Mouse (Mus musculus) heart, adult 8-10 months (tissue): Measurements from ENCODE around the gene Depdc7. TPM values are rescaled to one million over a fixed set of nuclear protein-coding genes. Genes with fewer than 3 reads are reported as not detected.

ENCODE experiments used
- DNase-seq: peaks from one replicate; pipeline ENCODE4 v3.0.0; 2022; ENCODE audit warnings: low spot score
- total RNA-seq, 4 experiments: library from RNA; stranded (reverse); gene quantifications; 2 replicates each; pipeline ENCODE4 v1.2.4; 2022

The Depdc7 gene
- 1 to 10 TPM in 3 of 4 experiments, under 1 TPM in 1; 0.57 to 1.8 (median 1.2) TPM for total RNA-seq

DNA sequence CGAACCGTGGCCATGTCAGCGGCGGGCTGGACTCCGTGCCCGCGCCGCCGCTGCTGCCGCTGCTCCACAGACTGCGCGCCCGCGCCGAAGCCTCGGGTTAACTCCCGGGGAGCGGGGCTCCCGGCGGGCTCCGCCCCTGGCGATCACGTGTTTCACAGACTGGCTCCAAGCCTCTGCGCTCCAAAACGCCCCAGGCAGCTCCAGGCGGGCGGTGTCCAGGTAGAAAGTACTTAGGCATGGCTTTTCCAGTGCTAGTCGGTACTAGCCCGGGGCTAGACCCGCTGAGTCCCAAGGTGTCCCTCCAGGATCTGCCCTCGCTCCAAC is at the start of gene Depdc7:
Gene Depdc7 (minus strand): TSS at position 138 of the 324 bp plus-strand sequence.
- peak; percentile 88 for DNase-seq

DNA sequence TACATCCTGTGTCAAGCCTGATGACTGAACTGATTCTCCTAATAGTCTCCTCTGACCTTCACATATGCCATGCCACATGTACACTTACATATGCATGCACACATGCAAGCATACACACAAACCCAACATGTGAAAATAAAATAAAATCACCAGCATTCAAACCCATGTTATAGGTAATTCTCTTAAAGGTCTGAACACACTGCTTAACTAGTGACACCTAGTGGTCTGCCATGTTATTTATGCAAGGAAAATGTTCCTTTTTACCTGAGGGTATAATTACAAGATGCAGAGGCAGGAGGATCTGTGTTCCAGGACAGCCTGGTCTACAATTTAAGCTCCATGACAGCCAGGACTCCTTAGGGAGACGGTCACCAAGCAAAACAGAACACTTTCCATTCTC is 32.1 kb upstream of the Depdc7 start:
- peak; percentile 13 for DNase-seq

DNA sequence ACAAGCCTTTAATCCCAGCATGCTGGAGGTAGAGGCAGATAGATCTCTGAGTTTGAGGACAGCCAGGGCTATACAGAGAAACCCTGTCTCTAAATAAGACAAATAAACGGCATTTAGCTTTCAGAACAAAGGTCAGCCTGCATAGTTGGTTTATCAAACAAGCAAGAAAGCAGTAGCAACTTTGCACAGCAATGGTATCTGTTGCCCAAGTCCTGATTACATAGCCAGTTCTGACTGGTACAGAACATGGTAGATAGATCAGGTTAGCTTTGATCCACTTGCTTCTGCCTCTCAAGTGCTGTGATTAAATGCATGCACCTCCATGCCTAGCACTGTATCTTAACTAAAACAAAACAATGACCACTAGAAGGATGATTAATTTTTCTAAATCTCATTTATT is 26.0 kb upstream of the Depdc7 start:
- DNase-seq: no peak

DNA sequence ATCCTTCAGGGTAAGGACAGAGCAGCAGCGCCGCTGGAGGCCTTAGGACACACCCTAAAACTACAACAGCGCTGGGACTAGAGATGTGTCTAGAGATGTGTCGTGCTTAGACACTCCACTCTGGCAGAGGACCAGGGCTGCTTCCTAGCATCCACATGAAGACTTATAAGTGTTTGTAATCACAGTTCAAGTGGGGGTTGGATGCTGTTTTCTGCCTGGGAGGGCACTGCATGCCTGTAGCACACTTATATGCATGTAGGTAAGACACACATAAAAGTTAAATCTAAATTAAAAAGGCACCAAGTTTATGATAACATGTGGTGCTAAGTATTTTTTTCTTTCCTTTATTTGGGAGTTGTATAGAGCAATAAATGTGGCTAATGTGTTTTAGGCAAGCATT is 21.3 kb upstream of the Depdc7 start:
- DNase-seq: no peak

DNA sequence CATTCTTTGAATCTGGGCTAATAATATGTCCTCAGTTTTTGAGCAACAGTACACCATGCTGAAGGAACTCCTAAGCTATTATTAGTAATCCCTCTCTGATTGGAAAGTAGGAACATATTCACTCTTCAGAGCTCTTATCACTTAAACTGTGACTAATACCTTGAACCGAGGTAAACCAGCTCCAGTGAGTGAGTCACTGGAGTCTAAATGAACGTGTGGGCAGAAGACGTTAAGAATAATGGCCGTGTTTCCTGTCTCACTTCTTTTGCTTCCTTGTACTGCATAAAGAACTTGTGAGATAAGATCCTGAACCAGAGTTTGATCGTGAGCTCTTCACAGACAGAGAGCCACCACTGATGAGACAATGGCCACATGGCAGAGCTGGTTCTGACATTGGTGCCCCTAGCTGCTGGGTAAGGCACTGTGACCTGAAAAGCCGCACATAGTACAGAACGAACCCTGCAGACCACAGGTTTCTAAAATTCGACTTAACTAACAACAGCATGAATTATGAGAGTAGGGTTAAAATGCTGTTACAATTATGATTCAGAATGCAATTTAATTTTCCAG is 20.5 kb upstream of the Depdc7 start:
- no peak for DNase-seq

DNA sequence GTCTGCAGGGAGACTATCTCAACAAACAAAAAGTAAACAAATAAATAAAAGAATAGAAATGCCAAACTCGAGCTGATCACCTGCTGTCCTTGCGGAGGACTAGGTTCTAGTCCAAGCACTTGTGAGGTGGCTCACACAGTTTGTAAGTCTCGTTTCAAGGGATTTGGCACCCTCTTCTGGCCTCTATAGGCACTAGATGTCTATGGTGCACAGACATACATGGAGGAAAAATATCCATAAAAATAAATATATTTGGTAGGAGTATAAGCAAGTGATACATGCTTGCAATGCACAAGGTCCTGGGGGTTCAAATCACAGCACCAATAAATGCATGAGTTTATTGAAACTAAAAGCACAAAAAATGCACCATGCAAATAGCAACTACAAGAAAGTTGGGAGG is 7.9 kb upstream of the Depdc7 start:
- DNase-seq: no peak

DNA sequence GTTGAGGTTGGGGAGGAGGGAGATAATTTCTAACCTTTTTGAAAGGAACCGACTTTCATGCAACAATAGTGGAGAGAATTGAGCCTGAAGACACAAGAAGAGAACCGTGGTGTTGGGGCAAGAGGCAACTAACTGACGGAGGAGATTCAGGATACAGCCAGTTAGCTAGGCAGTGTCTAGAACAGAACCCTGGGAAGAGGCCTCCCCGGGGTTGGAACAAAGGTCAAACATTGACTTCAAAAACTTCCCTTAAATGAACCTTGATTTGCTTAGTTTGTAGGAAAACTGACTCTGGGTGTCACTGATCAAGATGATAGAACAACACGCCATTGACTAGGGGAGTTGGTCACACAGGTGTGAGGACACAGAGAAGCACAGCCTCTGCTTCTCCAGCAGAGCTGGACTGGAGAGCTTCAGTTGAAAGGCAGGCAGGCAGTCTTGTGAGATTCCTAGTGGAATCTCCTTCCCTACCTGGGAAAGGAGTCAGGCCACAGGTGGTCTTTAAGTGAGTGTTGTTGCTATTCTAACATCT is 6.0 kb upstream of the Depdc7 start:
- DNase-seq: no peak

DNA sequence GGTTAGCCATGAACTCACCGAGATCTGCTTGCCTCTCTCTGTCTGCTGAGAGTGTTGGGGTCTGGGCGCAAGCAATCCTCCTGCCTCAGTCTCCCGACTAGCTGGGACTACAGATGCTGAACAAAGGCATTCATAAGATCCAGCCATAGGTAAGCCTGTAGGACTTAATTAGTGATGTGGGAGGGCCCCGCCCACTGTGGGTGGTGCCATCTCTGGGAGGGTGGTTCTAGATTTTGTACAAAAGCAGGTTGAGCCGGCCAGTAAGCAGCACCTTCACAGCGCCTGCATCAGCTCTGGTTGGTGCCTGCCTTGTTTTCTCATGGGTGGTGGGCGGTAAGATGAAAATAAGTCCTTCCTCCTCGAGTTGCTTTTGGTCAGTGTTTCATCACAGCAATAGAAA is 3.6 kb upstream of the Depdc7 start:
- DNase-seq: no peak

DNA sequence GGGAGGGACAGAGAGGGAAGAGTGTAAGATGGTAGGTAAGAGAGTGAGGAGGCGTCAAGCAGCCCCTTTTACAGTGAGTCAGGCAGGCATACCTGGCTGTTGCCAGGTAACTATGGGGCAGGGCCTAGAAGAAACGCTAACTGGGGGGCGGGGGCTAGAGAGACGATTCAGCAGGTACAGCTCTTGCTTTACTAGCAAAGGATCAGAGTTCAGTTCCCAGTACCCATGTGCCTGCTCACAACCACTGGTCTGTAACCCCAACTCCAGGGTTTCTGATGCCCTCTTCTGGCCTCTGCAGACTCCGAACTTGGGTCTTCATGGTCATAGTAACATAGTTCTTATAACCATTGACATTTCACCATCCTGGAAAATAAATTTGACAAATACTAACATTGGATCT is 1.3 kb upstream of the Depdc7 start:
- no peak for DNase-seq

DNA sequence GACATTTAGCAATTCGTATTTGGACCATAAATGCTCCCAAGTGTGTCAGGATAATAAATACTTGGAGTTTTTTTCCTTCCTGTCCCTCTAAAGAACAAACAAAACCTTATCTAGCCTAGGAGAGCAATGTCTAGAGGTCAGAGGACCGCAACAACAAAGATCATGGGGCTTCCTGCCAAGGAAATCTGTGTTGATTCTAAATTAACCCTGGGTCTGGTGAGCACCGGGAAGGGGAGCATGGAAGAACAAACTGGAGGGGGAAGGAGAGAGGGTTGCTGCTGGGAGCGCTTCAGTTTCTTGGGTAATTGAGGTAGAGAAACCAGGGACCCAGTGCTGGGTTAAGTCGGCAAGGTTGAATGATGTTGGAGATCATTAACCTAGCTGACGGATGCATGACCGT is 482 bp upstream of the Depdc7 start:
- peak; percentile 9 for DNase-seq

DNA sequence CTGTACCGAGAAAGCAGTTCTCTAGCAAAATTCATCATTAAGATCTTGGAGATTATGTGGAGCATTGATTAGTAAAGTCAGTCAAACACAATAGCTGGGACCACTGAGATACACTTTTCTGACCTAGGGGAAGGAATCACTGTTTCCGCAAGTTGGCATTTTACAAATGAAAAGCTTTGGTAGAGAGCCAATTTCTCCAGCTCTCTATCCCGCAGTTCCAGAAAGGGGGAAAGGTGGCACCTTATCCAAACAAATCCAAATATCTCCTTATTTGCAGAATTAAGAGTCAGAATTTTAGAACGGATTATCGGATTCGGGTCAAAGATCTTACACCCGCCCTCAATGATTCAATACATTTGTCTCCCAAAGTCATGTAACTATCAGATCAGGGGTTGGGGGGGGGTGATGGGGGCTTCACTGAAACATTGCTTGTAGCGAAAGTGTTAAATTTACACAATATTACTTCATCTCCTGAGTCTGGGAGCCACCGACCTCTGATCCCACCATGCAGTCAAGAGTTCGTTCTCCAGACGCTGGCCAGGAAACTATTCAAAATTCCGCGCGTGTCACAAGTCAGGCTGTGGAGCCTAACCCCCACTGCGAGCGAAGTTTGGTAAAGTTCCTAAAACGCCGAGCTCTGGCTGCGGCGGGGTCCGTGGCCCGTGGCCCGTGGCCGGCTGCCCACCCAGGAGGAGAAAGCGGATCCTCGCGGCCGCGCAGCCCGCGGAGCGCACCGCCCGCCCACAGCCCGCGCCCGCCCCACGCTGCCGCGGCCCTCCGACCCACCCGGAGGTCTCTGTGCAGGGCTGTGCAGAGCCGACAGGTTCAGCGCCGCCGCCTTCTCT is 560 bp downstream of the Depdc7 start:
- DNase-seq: no peak

DNA sequence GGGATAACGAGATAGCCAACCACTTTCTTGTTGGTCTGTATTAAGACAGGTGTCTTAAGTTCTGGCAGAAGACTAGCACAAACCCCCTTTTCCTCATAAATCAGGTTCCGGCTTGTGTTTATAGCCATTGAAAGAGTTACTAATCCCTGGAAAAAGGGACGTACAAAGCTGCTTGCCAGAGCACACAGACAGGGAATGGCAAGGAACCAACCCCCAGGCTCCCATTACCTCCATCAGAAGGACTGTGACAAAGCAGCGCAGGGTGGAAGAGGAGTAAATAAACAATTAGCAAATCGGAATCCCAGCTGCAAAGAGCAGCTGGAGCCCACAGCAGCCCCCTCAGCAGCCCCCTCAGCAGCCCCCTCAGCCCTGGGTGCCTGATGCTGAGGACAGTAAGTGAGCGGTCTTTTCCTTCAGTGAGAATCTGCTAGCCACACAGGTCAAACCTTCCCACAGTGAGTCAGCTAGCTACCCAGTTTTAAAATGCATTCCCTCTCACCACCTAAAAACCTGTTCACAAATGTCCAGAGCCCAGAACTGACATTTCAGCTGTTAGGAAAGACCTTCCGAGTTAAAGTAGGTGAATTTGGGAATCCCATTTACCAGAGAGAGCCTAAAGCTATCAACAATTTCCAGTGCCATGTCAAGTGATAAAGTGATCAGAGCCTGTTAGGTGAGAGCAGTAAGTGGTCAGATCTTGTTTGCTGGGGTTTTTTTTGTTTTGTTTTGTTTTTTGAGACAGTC is 1.5 kb downstream of the Depdc7 start:
- DNase-seq: no peak

DNA sequence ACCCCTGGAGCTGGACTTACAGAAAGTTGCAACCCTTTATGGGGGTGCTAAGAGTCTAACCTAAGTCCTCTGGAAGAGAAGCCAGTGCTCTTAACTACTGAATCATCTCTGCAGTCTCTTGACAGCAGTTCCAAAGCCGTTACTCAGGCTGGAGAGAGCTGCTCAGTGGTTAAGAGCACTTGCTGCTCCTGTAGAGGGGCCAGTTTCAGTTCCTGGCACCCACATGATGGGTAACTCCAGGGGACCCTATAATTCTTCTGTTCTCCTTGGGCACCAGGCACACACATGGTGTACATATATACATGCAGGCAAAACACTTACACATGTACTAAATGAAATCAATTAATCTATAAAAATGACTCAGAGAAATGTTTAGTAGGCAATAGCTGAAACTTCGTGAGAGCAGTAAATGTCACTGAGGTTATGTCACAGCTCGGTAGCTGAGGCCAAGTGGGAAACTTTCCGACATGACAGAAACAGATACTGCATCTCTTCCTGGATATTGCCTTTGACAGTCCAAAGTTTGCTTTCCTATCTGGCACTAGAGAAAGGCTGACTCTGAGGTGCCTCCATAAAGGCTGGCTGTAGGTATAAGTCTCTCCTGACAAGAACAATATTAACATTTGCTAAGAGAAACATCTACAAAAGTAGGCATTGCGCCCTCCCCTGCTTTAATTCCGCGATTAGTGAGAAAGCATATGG is 2.3 kb downstream of the Depdc7 start:
- no peak for DNase-seq

DNA sequence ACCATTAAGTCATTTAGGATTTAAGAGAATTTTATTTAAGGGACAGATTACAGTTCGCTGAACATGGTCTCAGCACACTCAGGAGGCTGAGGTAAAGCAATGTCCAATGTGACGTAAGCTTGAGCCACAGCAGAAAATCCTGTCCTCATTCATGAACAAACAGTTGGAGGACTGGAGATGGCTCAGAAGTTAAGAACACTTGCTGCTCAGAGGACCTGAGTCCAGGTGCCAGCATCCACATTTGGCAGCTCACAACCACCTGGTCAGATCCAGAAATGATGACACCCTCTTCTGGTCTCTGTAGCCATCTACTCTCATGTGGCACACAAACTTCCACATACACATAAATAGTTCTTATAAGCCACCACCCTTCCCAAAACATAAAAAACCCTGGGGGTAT is 3.0 kb downstream of the Depdc7 start:
- DNase-seq: no peak

DNA sequence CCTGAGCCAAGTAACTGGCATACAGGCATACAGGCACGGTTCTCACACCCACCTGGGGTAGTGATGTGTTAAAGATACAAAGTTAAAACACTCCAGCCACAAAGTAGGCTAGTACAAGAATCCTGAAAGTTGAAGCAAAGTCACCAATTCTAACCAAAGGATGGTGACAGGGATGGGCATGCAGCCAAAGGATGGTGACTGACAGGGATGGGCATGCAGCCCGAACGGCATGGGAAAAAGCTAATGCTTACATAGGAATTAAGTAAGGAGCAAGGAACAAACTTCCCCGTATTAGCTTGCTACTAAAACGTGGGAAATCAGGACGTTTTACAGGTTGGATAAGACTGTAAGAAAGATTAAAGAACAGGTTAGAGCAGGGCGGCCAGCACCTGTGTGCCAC is 6.4 kb downstream of the Depdc7 start:
- no peak for DNase-seq

DNA sequence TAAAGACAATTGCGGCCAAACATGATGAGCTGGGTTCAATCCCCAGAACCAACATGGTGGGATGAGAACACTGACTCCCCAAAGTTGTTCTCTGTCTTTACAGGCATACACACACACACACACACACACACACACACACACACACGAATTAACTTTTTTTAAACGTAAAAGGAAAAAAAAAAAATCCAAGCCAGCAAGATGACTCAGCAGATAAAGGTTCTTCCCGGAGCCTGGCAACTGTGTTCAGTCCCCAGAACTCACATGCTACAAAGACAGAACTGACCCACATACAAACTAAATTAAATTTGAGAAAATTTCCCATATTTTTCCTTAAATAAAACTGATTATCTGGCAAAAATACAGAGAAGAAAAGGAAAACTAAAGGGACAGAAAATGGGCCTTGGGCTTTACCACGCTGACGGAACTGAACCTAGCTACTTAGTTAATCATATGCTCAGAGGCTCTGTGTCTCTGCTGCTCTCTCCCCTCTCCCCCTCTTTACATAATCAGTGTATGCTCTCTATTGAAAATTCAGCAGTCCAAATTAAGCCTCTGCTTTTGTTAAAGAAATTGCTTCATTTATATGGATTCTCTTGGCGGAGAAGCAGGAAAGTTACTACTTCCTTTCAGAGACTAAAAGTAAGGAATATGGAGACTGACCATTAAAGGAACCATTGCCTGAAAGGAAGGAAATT is 10.0 kb downstream of the Depdc7 start:
- no peak for DNase-seq

DNA sequence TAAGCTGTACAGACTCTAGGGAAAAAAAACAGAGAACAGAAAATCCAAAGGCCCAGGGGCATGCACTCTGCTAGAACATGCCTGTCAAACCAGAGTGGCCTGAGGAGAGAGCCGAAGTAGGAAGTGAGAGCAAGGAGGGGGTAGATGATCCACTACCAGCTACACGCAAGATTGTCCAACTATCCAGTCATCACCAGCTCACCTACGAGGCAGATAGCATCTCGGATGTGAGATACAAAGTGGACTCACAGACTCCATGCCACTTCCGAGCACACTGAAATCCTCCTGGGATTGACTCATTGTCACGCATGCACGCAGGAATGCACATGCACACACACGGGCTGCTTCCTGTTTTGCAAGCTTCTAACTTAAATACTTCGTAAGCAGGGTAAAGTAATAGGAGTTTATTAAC is 10.6 kb downstream of the Depdc7 start:
- DNase-seq: peak; percentile 22

DNA sequence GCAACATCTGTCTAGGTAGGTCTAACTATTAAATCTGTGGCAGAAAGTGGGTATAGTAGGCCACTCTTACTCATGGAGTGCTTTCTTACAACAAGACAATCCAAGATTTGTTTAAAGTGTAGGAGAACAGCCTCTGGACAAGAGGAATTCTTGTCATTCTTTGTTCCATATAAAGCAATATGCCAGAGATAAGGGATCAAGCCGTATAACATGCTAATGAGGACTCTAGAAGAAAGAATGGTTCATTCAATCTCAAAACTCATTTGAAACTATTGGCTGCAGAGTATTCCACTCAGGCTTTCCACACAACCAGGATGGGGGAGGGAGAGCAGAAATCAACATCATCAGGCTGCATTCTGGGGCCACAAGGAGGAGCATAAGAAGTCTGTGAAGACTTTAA is 15.3 kb downstream of the Depdc7 start:
- no peak for DNase-seq

DNA sequence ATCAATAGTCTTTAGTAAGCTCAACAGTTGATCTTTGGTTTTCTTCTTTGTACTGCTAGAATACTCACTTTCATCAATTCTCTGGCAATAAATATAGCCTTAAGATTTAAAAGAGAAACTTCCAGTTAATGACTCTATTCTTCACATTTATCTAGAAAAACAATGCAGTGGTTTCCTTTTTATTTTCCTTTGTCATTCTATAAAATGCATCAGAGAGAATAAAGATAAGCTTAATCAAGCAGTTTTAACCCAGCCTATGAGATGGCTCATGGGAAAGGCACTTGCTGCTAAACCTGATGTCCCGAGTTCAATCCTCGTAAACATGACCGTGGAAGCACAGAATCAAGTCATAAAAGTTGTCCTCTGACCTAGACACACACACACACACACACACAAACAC is 20.7 kb downstream of the Depdc7 start:
- no peak for DNase-seq

DNA sequence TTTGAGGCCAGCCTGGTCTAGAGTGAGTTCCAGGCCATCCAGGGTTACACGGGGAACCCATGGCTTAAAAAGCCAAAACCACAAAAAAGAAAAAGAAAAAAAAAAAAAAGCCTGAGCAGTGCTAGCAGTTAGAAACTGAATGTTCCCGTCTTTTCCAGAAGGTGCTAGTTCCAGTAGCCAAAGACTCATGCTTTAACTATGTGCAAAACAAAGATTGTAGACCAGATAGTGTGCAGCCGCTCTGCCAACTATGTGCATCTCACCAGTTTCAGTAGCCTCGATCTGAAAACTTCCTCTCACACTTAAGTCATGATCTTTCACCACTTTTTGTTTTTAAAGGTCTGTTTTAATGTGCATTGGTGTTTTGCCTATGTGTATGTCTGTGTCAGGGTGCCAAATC is 24.9 kb downstream of the Depdc7 start:
- DNase-seq: no peak

DNA sequence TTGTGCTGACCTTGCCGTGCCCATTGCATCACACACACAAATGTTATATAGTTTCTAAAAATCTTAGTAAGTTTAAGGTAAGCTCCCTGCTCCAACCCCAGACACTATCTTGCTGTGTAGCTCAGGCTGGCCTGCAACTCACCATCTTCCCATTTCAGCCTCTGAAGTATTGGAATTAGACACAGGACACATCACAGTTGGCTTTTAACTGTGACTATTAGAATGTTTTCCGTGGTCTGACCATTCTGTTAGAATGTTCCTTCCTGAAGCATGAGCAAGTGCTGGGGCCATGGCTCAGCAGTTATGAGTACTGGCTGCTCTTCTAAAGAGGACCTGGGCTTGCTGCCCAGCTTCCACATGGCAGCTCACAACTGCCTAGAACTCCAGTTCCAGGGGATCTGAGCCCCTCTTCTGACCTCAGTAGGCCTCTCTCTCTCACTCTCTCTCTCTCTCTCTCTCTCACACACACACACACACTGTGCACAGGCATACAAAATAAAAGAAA is 25.4 kb downstream of the Depdc7 start:
- DNase-seq: no peak
